Mouse (Mus musculus): Measurements from ENCODE around the gene Mon2. TPM values are rescaled to one million over a fixed set of nuclear protein-coding genes. Genes with fewer than 3 reads are reported as not detected.

Mon2 gene
- total and polyA plus RNA-seq, 3 experiments = 33.8 to 38.6 TPM; not detected in 1

DNA sequence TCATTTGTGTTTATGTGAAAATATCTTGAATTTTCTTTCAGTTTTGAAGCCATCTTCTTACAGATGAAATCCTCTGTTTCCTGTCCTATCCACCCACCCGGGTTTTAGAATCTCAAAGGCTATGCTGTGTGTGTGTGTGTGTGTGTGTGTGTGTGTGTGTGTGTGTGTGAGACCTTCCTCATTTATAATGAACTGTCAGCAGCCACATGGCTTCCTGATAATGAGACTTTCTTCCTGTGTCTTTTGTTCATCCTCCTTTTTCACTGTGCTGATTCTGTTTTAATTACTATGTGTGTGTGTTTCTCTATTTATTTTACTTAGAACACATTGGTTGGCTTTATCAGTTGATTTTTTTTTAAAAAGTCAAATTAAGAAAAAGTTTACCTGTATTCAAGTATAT, 25.0 kb upstream of the Mon2 start (continued):
- no peak for TF ChIP-seq E2F4 (IDR thresholded peaks at IDR 0.05; ENCODE audit: borderline replicate concordance, low read depth, low read length)
- TF ChIP-seq MEF2A (IDR thresholded peaks at IDR 0.05; ENCODE audit: extremely low read depth, insufficient replicate concordance, low read depth, low read length, poor library complexity, severe bottlenecking) = no peak
- no peak for TF ChIP-seq POLR2AphosphoS2 (IDR thresholded peaks at IDR 0.05; ENCODE audit: low read length)
- TF ChIP-seq CTCF (IDR thresholded peaks at IDR 0.05 in 2 of 3, conservative IDR thresholded peaks at IDR 0.05 in 1 of 3; ENCODE audit: control insufficient read depth in 1 of 3, insufficient read depth in 1 of 3, low read depth in 2 of 3, low read length in 3 of 3, poor library complexity in 1 of 3, severe bottlenecking in 1 of 3) = no peak
- TF ChIP-seq RCOR1 (IDR thresholded peaks at IDR 0.05; ENCODE audit: low read depth, low read length) = no peak
- TF ChIP-seq TAL1 (IDR thresholded peaks at IDR 0.05; ENCODE audit: low read length) = no peak
- no peak for TF ChIP-seq ZNF384 (IDR thresholded peaks at IDR 0.05; ENCODE audit: low read depth, low read length)
- no peak for TF ChIP-seq NELFE (IDR thresholded peaks at IDR 0.05; ENCODE audit: low read depth, low read length)

DNA sequence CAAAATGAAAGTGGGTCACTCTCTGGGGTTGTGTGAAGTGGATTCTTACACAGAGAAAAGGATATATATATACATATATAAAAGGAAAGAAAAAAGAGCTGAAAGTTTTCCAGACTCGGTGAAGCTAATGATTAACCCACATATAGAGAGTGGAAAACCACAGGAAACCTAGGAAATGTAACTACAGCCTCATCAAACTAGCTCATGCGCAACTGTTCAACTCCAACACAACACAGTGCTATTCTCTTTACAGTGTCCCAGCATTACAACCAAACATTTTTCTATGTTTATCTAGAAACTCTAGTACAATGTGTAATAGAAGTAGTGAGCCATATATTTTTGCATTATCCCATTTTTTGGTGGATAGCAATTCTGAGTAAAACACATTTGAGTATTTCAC, 24.3 kb upstream of the Mon2 start:
- H3K4me1 ChIP-seq (ENCODE audit: control insufficient read depth in 1 of 2, insufficient read depth in 2 of 2, low read length in 2 of 2) = peaks cover 3 to 4% of the 10 kb centered on the region in 2 experiments; a peak in 2 of 4 replicates
- H3K9ac ChIP-seq (ENCODE audit: control insufficient read depth, low read depth, low read length, poor library complexity, severe bottlenecking) = no peak overlapping the region
- H3K4me3 ChIP-seq (ENCODE audit: control insufficient read depth in 1 of 2, insufficient read depth in 1 of 2, low read depth in 2 of 2, low read length in 2 of 2) = no peak overlapping the region
- peaks cover 0 to 2% of the 10 kb centered on the region in 2 experiments; a peak in 2 of 4 replicates for H3K36me3 ChIP-seq (ENCODE audit: control insufficient read depth in 1 of 2, insufficient read depth in 2 of 2, low read length in 2 of 2)
- H3K27me3 ChIP-seq (ENCODE audit: control insufficient read depth in 1 of 2, insufficient read depth in 2 of 2, low read length in 2 of 2) = no peaks in the 10 kb centered on the region
- DNase-seq (ENCODE audit: low read depth, low spot score) = no peak
- H3K79me2 ChIP-seq (ENCODE audit: control insufficient read depth, insufficient read depth, low read length, poor library complexity) = no peaks in the 10 kb centered on the region
- H3K27ac ChIP-seq (ENCODE audit: control insufficient read depth, low read depth, low read length) = no peak overlapping the region
- TF ChIP-seq NELFE (IDR thresholded peaks at IDR 0.05; ENCODE audit: low read depth, low read length) = no peak
- no peak for TF ChIP-seq MAFK (IDR thresholded peaks at IDR 0.05; ENCODE audit: borderline replicate concordance, low read depth, low read length)
- TF ChIP-seq POLR2A (IDR thresholded peaks at IDR 0.05; ENCODE audit: control insufficient read depth in 1 of 2, insufficient read depth in 1 of 2, low read depth in 1 of 2, low read length in 2 of 2, poor library complexity in 1 of 2) = no peak
- no peak for TF ChIP-seq MAX (IDR thresholded peaks at IDR 0.05; ENCODE audit: low read length)
- TF ChIP-seq RCOR1 (IDR thresholded peaks at IDR 0.05; ENCODE audit: low read depth, low read length) = no peak
- no peak for TF ChIP-seq SMC3 (IDR thresholded peaks at IDR 0.05; ENCODE audit: low read depth, low read length)
- TF ChIP-seq USF2 (IDR thresholded peaks at IDR 0.05; ENCODE audit: borderline replicate concordance in 1 of 2, insufficient read depth in 1 of 2, low read depth in 1 of 2, low read length in 2 of 2) = no peak
- TF ChIP-seq UBTF (IDR thresholded peaks at IDR 0.05; ENCODE audit: borderline replicate concordance, insufficient read depth, low read depth, low read length) = no peak
- TF ChIP-seq MYB (IDR thresholded peaks at IDR 0.05; ENCODE audit: low read depth, low read length) = no peak
- TF ChIP-seq TBP (IDR thresholded peaks at IDR 0.05; ENCODE audit: low read depth, low read length) = no peak
- TF ChIP-seq SIN3A (IDR thresholded peaks at IDR 0.05; ENCODE audit: low read length) = no peak
- no peak for TF ChIP-seq USF1 (IDR thresholded peaks at IDR 0.05; ENCODE audit: low read depth, low read length)
- no peaks in the 10 kb centered on the region for H3K9me3 ChIP-seq (replicated peaks; ENCODE audit: insufficient read depth, low read length)

GRCm38 (mm10) chr10:123094504-123094903, 18.2 kb upstream of the Mon2 start:
- no peak overlapping the region for H3K4me3 ChIP-seq (ENCODE audit: control insufficient read depth in 1 of 2, insufficient read depth in 1 of 2, low read depth in 2 of 2, low read length in 2 of 2)
- peaks cover 0 to 7% of the 10 kb centered on the region in 2 experiments; a peak in 2 of 4 replicates for H3K4me1 ChIP-seq (ENCODE audit: control insufficient read depth in 1 of 2, insufficient read depth in 2 of 2, low read length in 2 of 2)
- H3K79me2 ChIP-seq (ENCODE audit: control insufficient read depth, insufficient read depth, low read length, poor library complexity) = no peaks in the 10 kb centered on the region
- no peaks in the 10 kb centered on the region for H3K27me3 ChIP-seq (ENCODE audit: control insufficient read depth in 1 of 2, insufficient read depth in 2 of 2, low read length in 2 of 2)
- DNase-seq (ENCODE audit: low read depth, low spot score) = no peak
- no peaks in the 10 kb centered on the region for H3K9me3 ChIP-seq (replicated peaks; ENCODE audit: insufficient read depth, low read length)
- H3K9ac ChIP-seq (ENCODE audit: control insufficient read depth, low read depth, low read length, poor library complexity, severe bottlenecking) = no peak overlapping the region
- peaks cover 0 to 6% of the 10 kb centered on the region in 2 experiments; a peak in 2 of 4 replicates for H3K36me3 ChIP-seq (ENCODE audit: control insufficient read depth in 1 of 2, insufficient read depth in 2 of 2, low read length in 2 of 2)
- no peak overlapping the region for H3K27ac ChIP-seq (ENCODE audit: control insufficient read depth, low read depth, low read length)
- TF ChIP-seq ZC3H11A (IDR thresholded peaks at IDR 0.05; ENCODE audit: low read depth, low read length) (no peak), BHLHE40 (IDR thresholded peaks at IDR 0.05; ENCODE audit: borderline replicate concordance, low read depth, low read length) (no peak), TCF12 (IDR thresholded peaks at IDR 0.05; ENCODE audit: low read depth, low read length) (no peak), POLR2A (IDR thresholded peaks at IDR 0.05; ENCODE audit: control insufficient read depth in 1 of 2, insufficient read depth in 1 of 2, low read depth in 1 of 2, low read length in 2 of 2, poor library complexity in 1 of 2) (no peak), GABPA (IDR thresholded peaks at IDR 0.05; ENCODE audit: low read depth, low read length) (no peak), USF1 (IDR thresholded peaks at IDR 0.05; ENCODE audit: low read depth, low read length) (no peak), GATA1 (IDR thresholded peaks at IDR 0.05; ENCODE audit: low read depth, low read length) (no peak), KAT2A (conservative IDR thresholded peaks at IDR 0.05; ENCODE audit: low read depth, low read length) (no peak), TAL1 (IDR thresholded peaks at IDR 0.05; ENCODE audit: low read length) (no peak), ELF1 (IDR thresholded peaks at IDR 0.05; ENCODE audit: low read depth, low read length) (no peak), HCFC1 (IDR thresholded peaks at IDR 0.05; ENCODE audit: low read depth, low read length) (no peak), NRF1 (IDR thresholded peaks at IDR 0.05; ENCODE audit: insufficient read depth, low read depth, low read length, poor library complexity, severe bottlenecking) (no peak), MEF2A (IDR thresholded peaks at IDR 0.05; ENCODE audit: extremely low read depth, insufficient replicate concordance, low read depth, low read length, poor library complexity, severe bottlenecking) (no peak), ETS1 (IDR thresholded peaks at IDR 0.05; ENCODE audit: low read depth, low read length) (no peak), UBTF (IDR thresholded peaks at IDR 0.05; ENCODE audit: borderline replicate concordance, insufficient read depth, low read depth, low read length) (no peak), RCOR1 (IDR thresholded peaks at IDR 0.05; ENCODE audit: low read depth, low read length) (no peak)
